ENCODE assay signal across 8 mouse cellular contexts in the genomic region with DNA sequence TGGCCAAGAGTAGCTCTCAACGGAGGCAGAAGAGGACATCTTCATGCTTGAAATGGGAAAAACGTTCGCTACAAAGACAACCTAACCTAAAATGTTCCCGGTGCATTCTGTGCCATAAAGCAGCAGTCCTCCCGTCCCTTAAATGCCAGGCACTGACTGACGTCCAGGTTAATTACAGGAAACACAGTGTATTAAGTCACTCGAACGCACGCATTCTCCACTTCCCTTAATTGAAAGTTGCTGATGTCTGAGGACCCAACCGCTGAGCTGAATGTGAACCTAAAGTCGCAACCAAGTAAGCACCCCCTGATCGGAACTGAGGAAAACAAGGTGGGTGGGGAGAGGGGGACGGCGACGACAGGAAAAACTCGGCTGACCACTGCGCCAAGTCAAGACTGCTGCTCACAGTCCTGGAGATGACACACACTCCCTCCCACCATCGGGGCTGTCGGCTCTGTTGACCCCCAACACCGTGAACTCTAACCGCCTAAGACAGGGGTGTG. TPM values are rescaled to one million over a fixed set of nuclear protein-coding genes. Genes with fewer than 3 reads are reported as not detected.
DNase-seq lines count a peak whose midpoint lies in the region; ATAC-seq and TF ChIP-seq lines count a peak whose summit lies in the region.

No protein-coding gene starts in this region.

- H3K4me2 ChIP-seq in kidney, embryonic 14.5 days (replicated peaks; ENCODE audit: low read depth, low read length), result peak overlapping the region; percentile 91
- peak overlapping the region; percentile 92 for H3K4me2 ChIP-seq in limb, embryonic 11.5 days (ENCODE audit: low read depth, severe bottlenecking)

- TF ChIP-seq CTCF in E14TG2a.4 (conservative IDR thresholded peaks at IDR 0.05; ENCODE audit: low read length), result no peak

- H3K9me3 ChIP-seq in kidney, embryonic 14.5 days (ENCODE audit: control insufficient read depth, low read length), result no peaks in the 10 kb centered on the region
- H3K9me3 ChIP-seq in E14TG2a.4 (ENCODE audit: low read length), result no peaks in the 10 kb centered on the region
- H3K9me3 ChIP-seq in forebrain, embryonic 10.5 days, result no peaks in the 10 kb centered on the region
- H3K9me3 ChIP-seq in limb, embryonic 11.5 days (ENCODE audit: control insufficient read depth, low read length), result no peaks in the 10 kb centered on the region

- H3K27ac ChIP-seq in kidney, embryonic 14.5 days (ENCODE audit: low read depth, low read length), result peak overlapping the region; percentile 78
- peak overlapping the region; percentile 90 for H3K27ac ChIP-seq in forebrain, embryonic 10.5 days
- H3K27ac ChIP-seq in limb, embryonic 11.5 days (replicated peaks; ENCODE audit: low read depth, low read length), result peak overlapping the region; percentile 61

- ATAC-seq in kidney, embryonic 14.5 days (ENCODE audit: low FRiP score, low TSS enrichment), result no peak; the same call in 1 of the 2 replicates
- peak; percentile 80 for ATAC-seq in limb, embryonic 11.5 days (ENCODE audit: insufficient number of reproducible peaks, low FRiP score, low TSS enrichment, low read depth)

- peak overlapping the region; percentile 93 for H3K9ac ChIP-seq in kidney, embryonic 14.5 days (ENCODE audit: low read depth, low read length)
- H3K9ac ChIP-seq in limb, embryonic 11.5 days (ENCODE audit: low read length), result peak overlapping the region; percentile 92

- peaks cover 17% of the 10 kb centered on the region for H3K4me1 ChIP-seq in kidney, embryonic 14.5 days (ENCODE audit: control insufficient read depth, insufficient read depth, low read length)
- peaks cover 40% of the 10 kb centered on the region for H3K4me1 ChIP-seq in E14TG2a.4 (replicated peaks; ENCODE audit: low read depth, low read length)
- peaks cover 29% of the 10 kb centered on the region for H3K4me1 ChIP-seq in forebrain, embryonic 10.5 days
- H3K4me1 ChIP-seq in limb, embryonic 11.5 days (ENCODE audit: control insufficient read depth, insufficient read depth, low read length), result 0 out of 2 replicates have a peak, but pooled peaks cover 5% of the 10 kb centered on the region

- no peaks in the 10 kb centered on the region; the same call in 1 of the 2 replicates for H3K36me3 ChIP-seq in kidney, embryonic 14.5 days (ENCODE audit: control insufficient read depth, insufficient read depth, low read length)
- H3K36me3 ChIP-seq in E14TG2a.4 (ENCODE audit: insufficient read depth, low read length), result peaks cover 32% of the 10 kb centered on the region
- H3K36me3 ChIP-seq in forebrain, embryonic 10.5 days (replicated peaks), result peaks cover 20% of the 10 kb centered on the region
- H3K36me3 ChIP-seq in limb, embryonic 11.5 days (ENCODE audit: control insufficient read depth, insufficient read depth, low read length), result peaks cover 2% of the 10 kb centered on the region; the same call in 1 of the 2 replicates

- no peaks in the 10 kb centered on the region for H3K27me3 ChIP-seq in kidney, embryonic 14.5 days (ENCODE audit: control insufficient read depth, insufficient read depth, low read length)
- H3K27me3 ChIP-seq in E14TG2a.4 (ENCODE audit: insufficient read depth, low read length), result no peaks in the 10 kb centered on the region
- H3K27me3 ChIP-seq in forebrain, embryonic 10.5 days (ENCODE audit: poor library complexity, severe bottlenecking), result no peaks in the 10 kb centered on the region
- H3K27me3 ChIP-seq in limb, embryonic 11.5 days (ENCODE audit: control insufficient read depth, insufficient read depth, low read length), result no peaks in the 10 kb centered on the region

- no peak for DNase-seq in kidney, adult 11 months
- DNase-seq in forebrain, embryonic 10.5 days (ENCODE audit: extremely low spot score, low spot score), result no peak
- no peak for DNase-seq in limb, embryonic 11.5 days (ENCODE audit: low spot score)
- peak; percentile 57 for DNase-seq in naive thymus-derived CD4-positive, alpha-beta T cell, adult 2 months (ENCODE audit: low read depth)
- DNase-seq in gastrocnemius, adult 8-10 months (ENCODE audit: low spot score in 2 of 2), result no peak
- no peak for DNase-seq in left cerebral cortex, adult 18-20 months (ENCODE audit: low spot score in 2 of 2)

- 2% methylated on average over 21 of the region's 21 CpGs for WGBS in kidney, embryonic 14.5 days
- WGBS in forebrain, embryonic 10.5 days, result 5% methylated on average over 21 of the region's 21 CpGs
- 2% methylated on average over 21 of the region's 21 CpGs for WGBS in limb, embryonic 11.5 days

- H3K4me3 ChIP-seq in kidney, embryonic 14.5 days (ENCODE audit: low read length), result peak overlapping the region; percentile 84
- H3K4me3 ChIP-seq in E14TG2a.4 (replicated peaks; ENCODE audit: low read length), result peak overlapping the region; percentile 95
- peak overlapping the region; percentile 80 for H3K4me3 ChIP-seq in forebrain, embryonic 10.5 days
- peak overlapping the region; percentile 95 for H3K4me3 ChIP-seq in limb, embryonic 11.5 days (ENCODE audit: low read depth, low read length)

RNA-seq across cellular contexts. Expression of a gene that starts 0.7 kb away (rescaled TPM):
- 56.3 and 62.5 TPM in 2 replicates for polyA plus RNA-seq in kidney, embryonic 14.5 days (2014; fragmentation: Nextera tagmentation; extraction: Ambion mirVana)
- polyA plus RNA-seq in forebrain, embryonic 10.5 days (2016; fragmentation: Nextera tagmentation; extraction: Ambion mirVana), result 52.8 and 53.9 TPM in 2 replicates
- 58.5 and 62.8 TPM in 2 replicates for polyA plus RNA-seq in limb, embryonic 11.5 days (2014; fragmentation: Nextera tagmentation; extraction: Ambion mirVana)
- 10 to 100 TPM; 26.7 to 28.9 (median 27.8) TPM for total RNA-seq in gastrocnemius, adult 8-10 months (2022)
- 100 to 1,000 TPM; 106 to 111 TPM for total RNA-seq in left cerebral cortex, adult 18-20 months (2021)

RNA-seq across cellular contexts. Expression of a gene that starts 38.7 kb away (rescaled TPM):
- 27.2 and 43.3 TPM in 2 replicates for polyA plus RNA-seq in kidney, embryonic 14.5 days (2014; fragmentation: Nextera tagmentation; extraction: Ambion mirVana)
- polyA plus RNA-seq in forebrain, embryonic 10.5 days (2016; fragmentation: Nextera tagmentation; extraction: Ambion mirVana), result 29.7 and 32.2 TPM in 2 replicates
- 30.1 and 32.9 TPM in 2 replicates for polyA plus RNA-seq in limb, embryonic 11.5 days (2014; fragmentation: Nextera tagmentation; extraction: Ambion mirVana)
- total RNA-seq in gastrocnemius, adult 8-10 months (2022), result 10 to 100 TPM; 31.5 to 35.9 (median 33.8) TPM
- total RNA-seq in left cerebral cortex, adult 18-20 months (2021), result 10 to 100 TPM; 53.2 to 58.1 TPM

RNA-seq across cellular contexts. Expression of a gene that starts 40.6 kb away (rescaled TPM):
- 65.3 and 77.2 TPM in 2 replicates for polyA plus RNA-seq in kidney, embryonic 14.5 days (2014; fragmentation: Nextera tagmentation; extraction: Ambion mirVana)
- polyA plus RNA-seq in forebrain, embryonic 10.5 days (2016; fragmentation: Nextera tagmentation; extraction: Ambion mirVana), result 85.0 and 88.9 TPM in 2 replicates
- 87.2 and 111 TPM in 2 replicates for polyA plus RNA-seq in limb, embryonic 11.5 days (2014; fragmentation: Nextera tagmentation; extraction: Ambion mirVana)
- 10 to 100 TPM; 11.9 to 16.5 (median 12.9) TPM for total RNA-seq in gastrocnemius, adult 8-10 months (2022)
- total RNA-seq in left cerebral cortex, adult 18-20 months (2021), result 10 to 100 TPM; 40.5 to 44.5 TPM
